In the genomic region with DNA sequence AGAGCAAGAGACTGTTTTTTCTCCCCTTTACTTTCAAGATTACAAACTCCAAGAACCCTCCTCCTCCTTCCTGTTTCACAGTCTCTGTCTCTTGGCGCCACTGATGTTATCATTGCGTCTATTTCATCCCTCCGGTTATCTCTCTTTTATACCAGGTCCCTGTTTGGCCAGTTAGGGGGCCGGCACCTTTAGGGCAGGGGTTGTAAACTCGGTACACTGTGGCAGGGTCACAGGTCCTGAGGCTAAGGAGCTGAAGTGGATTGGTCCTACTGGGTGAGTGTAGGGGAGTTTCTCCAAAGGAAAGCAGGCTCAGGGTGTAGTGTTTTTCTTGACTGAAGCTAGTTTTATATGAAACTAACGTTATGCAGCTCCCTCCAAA, we compare ENCODE assay signal across 20 mouse cellular contexts. TPM values are rescaled to one million over a fixed set of nuclear protein-coding genes. Genes with fewer than 3 reads are reported as not detected.
A peak's percentile ranks its signal among the peaks of the same experiment; 100 is the strongest.
DNase-seq lines count a peak whose midpoint lies in the region; ATAC-seq and TF ChIP-seq lines count a peak whose summit lies in the region.
"Had no signal": no experiment of that assay in that cellular context is flagged by ENCODE, and none has a peak within 500 bp of the region (broad histone marks: within the 10 kb centered on the region; RNA-seq: fewer than 3 reads in every experiment).

No protein-coding gene starts in this region.

- no peaks in the 10 kb centered on the region for H3K27me3 ChIP-seq in forebrain, embryonic 11.5 days (ENCODE audit: control insufficient read depth, insufficient read depth, low read length)
- H3K27me3 ChIP-seq in forebrain, embryonic 13.5 days, result peaks cover 8% of the 10 kb centered on the region; the same call in 1 of the 2 replicates
- no peaks in the 10 kb centered on the region for H3K27me3 ChIP-seq in lung, embryonic 14.5 days (ENCODE audit: insufficient read depth, low read length)
- H3K27me3 ChIP-seq in intestine, embryonic 16.5 days (replicated peaks; ENCODE audit: control insufficient read depth, insufficient read depth, low read length), result no peaks in the 10 kb centered on the region

- H3K27ac ChIP-seq in forebrain, embryonic 11.5 days (ENCODE audit: low read depth, low read length), result no peak overlapping the region
- H3K27ac ChIP-seq in forebrain, embryonic 13.5 days, result no peak overlapping the region
- no peak overlapping the region for H3K27ac ChIP-seq in lung, embryonic 14.5 days (ENCODE audit: low read depth)
- peak overlapping the region; percentile 43; the same call in 1 of the 2 replicates for H3K27ac ChIP-seq in intestine, embryonic 16.5 days (ENCODE audit: low read length)
- H3K27ac ChIP-seq in gastrocnemius, adult 2 months, result no peak overlapping the region
- H3K27ac ChIP-seq: forebrain, embryonic 12.5 days; hindbrain, embryonic 12.5 days; layer of hippocampus, adult 2 months; left cerebral cortex, adult 2 months; limb, embryonic 13.5 days; neural tube, embryonic 13.5 days had no signal

- H3K4me1 ChIP-seq in forebrain, embryonic 11.5 days (replicated peaks; ENCODE audit: control insufficient read depth, insufficient read depth, low read length), result peaks cover 4% of the 10 kb centered on the region; the same call in 1 of the 2 replicates
- H3K4me1 ChIP-seq in forebrain, embryonic 13.5 days, result peaks cover 18% of the 10 kb centered on the region; the same call in 1 of the 2 replicates
- 0 out of 2 replicates have a peak, but pooled peaks cover 5% of the 10 kb centered on the region for H3K4me1 ChIP-seq in lung, embryonic 14.5 days (ENCODE audit: insufficient read depth)
- H3K4me1 ChIP-seq in intestine, embryonic 16.5 days (ENCODE audit: control insufficient read depth, insufficient read depth, low read length), result no peaks in the 10 kb centered on the region
- H3K4me1 ChIP-seq: limb, embryonic 13.5 days had no signal

- H3K4me3 ChIP-seq in forebrain, embryonic 11.5 days (ENCODE audit: low read depth, low read length), result no peak overlapping the region
- H3K4me3 ChIP-seq in forebrain, embryonic 13.5 days, result no peak overlapping the region
- H3K4me3 ChIP-seq in lung, embryonic 14.5 days (ENCODE audit: low read depth, low read length), result no peak overlapping the region
- H3K4me3 ChIP-seq in intestine, embryonic 16.5 days (ENCODE audit: low read length), result no peak overlapping the region
- H3K4me3 ChIP-seq in gastrocnemius, adult 2 months, result no peak overlapping the region
- H3K4me3 ChIP-seq: forebrain, embryonic 12.5 days; hindbrain, embryonic 12.5 days; layer of hippocampus, adult 2 months; left cerebral cortex, adult 2 months; limb, embryonic 13.5 days; neural tube, embryonic 13.5 days had no signal

- no peak for TF ChIP-seq CTCF in lung, embryonic 14.5 days (IDR thresholded peaks at IDR 0.05; ENCODE audit: low read depth)
- TF ChIP-seq CTCF in gastrocnemius, adult 2 months (IDR thresholded peaks at IDR 0.05), result no peak

- no peak for ATAC-seq in forebrain, embryonic 11.5 days (replicated peaks; ENCODE audit: low FRiP score)
- ATAC-seq in forebrain, embryonic 13.5 days, result no peak
- no peak for ATAC-seq in lung, embryonic 14.5 days (ENCODE audit: insufficient read depth)
- peak; percentile 69 for ATAC-seq in intestine, embryonic 16.5 days
- peak; percentile 22; the same call in 1 of the 2 replicates for ATAC-seq in megakaryocyte, adult 5-6 weeks (ENCODE audit: poor library complexity, severe bottlenecking)
- ATAC-seq: midbrain, embryonic 16.5 days had no signal

- intact Hi-C loops in gastrocnemius, adult 2 months (cut with DNase I), result no loop called here

- no peak overlapping the region for H3K9ac ChIP-seq in forebrain, embryonic 11.5 days (ENCODE audit: low read length)
- H3K9ac ChIP-seq in forebrain, embryonic 13.5 days, result no peak overlapping the region
- H3K9ac ChIP-seq in lung, embryonic 14.5 days, result no peak overlapping the region
- no peak overlapping the region for H3K9ac ChIP-seq in intestine, embryonic 16.5 days (ENCODE audit: low read depth, low read length)
- H3K9ac ChIP-seq: forebrain, embryonic 12.5 days; hindbrain, embryonic 12.5 days; limb, embryonic 13.5 days; neural tube, embryonic 13.5 days had no signal

- no peak overlapping the region for H3K4me2 ChIP-seq in forebrain, embryonic 11.5 days (ENCODE audit: low read depth, low read length, severe bottlenecking)
- no peak overlapping the region for H3K4me2 ChIP-seq in forebrain, embryonic 13.5 days
- peak overlapping the region; percentile 29; the same call in 1 of the 2 replicates for H3K4me2 ChIP-seq in lung, embryonic 14.5 days
- peak overlapping the region; percentile 16; the same call in 1 of the 2 replicates for H3K4me2 ChIP-seq in intestine, embryonic 16.5 days (ENCODE audit: low read depth, low read length)
- H3K4me2 ChIP-seq: forebrain, embryonic 12.5 days; hindbrain, embryonic 12.5 days; limb, embryonic 13.5 days; neural tube, embryonic 13.5 days had no signal

- H3K9me3 ChIP-seq in forebrain, embryonic 11.5 days (ENCODE audit: control insufficient read depth, low read length), result no peaks in the 10 kb centered on the region
- no peaks in the 10 kb centered on the region for H3K9me3 ChIP-seq in forebrain, embryonic 13.5 days (replicated peaks)
- no peaks in the 10 kb centered on the region for H3K9me3 ChIP-seq in lung, embryonic 14.5 days (ENCODE audit: low read depth, low read length)
- no peaks in the 10 kb centered on the region for H3K9me3 ChIP-seq in intestine, embryonic 16.5 days (ENCODE audit: control insufficient read depth, low read length)
- H3K9me3 ChIP-seq: forebrain, embryonic 12.5 days; hindbrain, embryonic 12.5 days; limb, embryonic 13.5 days; neural tube, embryonic 13.5 days had no signal

- 42% methylated on average over 6 of the region's 6 CpGs for WGBS in forebrain, embryonic 11.5 days
- WGBS in forebrain, embryonic 13.5 days, result 64% methylated on average over 6 of the region's 6 CpGs
- WGBS in lung, embryonic 14.5 days, result 10% methylated on average over 6 of the region's 6 CpGs
- WGBS in intestine, embryonic 16.5 days, result 15% methylated on average over 6 of the region's 6 CpGs

- peak; percentile 45 for DNase-seq in forebrain, embryonic 11.5 days (ENCODE audit: low spot score)
- DNase-seq in lung, embryonic 14.5 days, result no peak
- no peak for DNase-seq in lung, postnatal 10 days
- DNase-seq in kidney, postnatal 10 days, result no peak
- no peak for DNase-seq in gastrocnemius, adult 2 months
- DNase-seq: adrenal gland, postnatal 25 days; cerebellum, postnatal 25 days; kidney, adult 8-10 months; lung, postnatal 4 days; right cerebral cortex, postnatal 4 days had no signal

- no peaks in the 10 kb centered on the region for H3K36me3 ChIP-seq in forebrain, embryonic 11.5 days (ENCODE audit: control insufficient read depth, insufficient read depth, low read length)
- H3K36me3 ChIP-seq in forebrain, embryonic 13.5 days (ENCODE audit: poor library complexity, severe bottlenecking), result no peaks in the 10 kb centered on the region
- H3K36me3 ChIP-seq in lung, embryonic 14.5 days (ENCODE audit: insufficient read depth), result no peaks in the 10 kb centered on the region
- no peaks in the 10 kb centered on the region for H3K36me3 ChIP-seq in intestine, embryonic 16.5 days (ENCODE audit: control insufficient read depth, insufficient read depth, low read length)
- H3K36me3 ChIP-seq: forebrain, embryonic 12.5 days; hindbrain, embryonic 12.5 days; limb, embryonic 13.5 days; neural tube, embryonic 13.5 days had no signal

RNA-seq across cellular contexts. Expression of gene Ank2, which starts 40.7 kb away (rescaled TPM):
- 76.3 and 78.8 TPM in 2 replicates for polyA plus RNA-seq in forebrain, embryonic 11.5 days (2014; fragmentation: Nextera tagmentation; extraction: Ambion mirVana)
- 122 and 125 TPM in 2 replicates for polyA plus RNA-seq in forebrain, embryonic 13.5 days (2015; fragmentation: Nextera tagmentation; extraction: Ambion mirVana)
- 15.9 and 19.6 TPM in 2 replicates for polyA plus RNA-seq in lung, embryonic 14.5 days (2014; fragmentation: Nextera tagmentation; extraction: Ambion mirVana)
- polyA plus RNA-seq in intestine, embryonic 16.5 days (2015; fragmentation: Nextera tagmentation; extraction: Ambion mirVana), result 14.7 and 15.8 TPM in 2 replicates
- 0.27 TPM in 1 of 2 replicates, not detected in the other for total RNA-seq in megakaryocyte, adult 5-6 weeks (2015)
- total RNA-seq in megakaryocyte, adult 5-6 weeks (2017), result 0.81 TPM in 1 of 2 replicates, not detected in the other
- total RNA-seq in gastrocnemius, adult 2 months (2021), result 100 to 1,000 TPM in 1 of 2 experiments, 10 to 100 TPM in 1; 94.5 to 154 TPM

Comparison
In these comparisons a context has a peak if more than half of its experiments do, and no peak if none do; other contexts are left out.
1. ATAC-seq: peak in intestine, embryonic 16.5 days (single experiment) and megakaryocyte, adult 5-6 weeks (single experiment); none in forebrain, embryonic 11.5 days (single experiment), forebrain, embryonic 13.5 days (single experiment) and lung, embryonic 14.5 days (single experiment).
2. H3K4me2 ChIP-seq: peak in lung, embryonic 14.5 days (single experiment) and intestine, embryonic 16.5 days (single experiment); none in forebrain, embryonic 11.5 days (single experiment) and forebrain, embryonic 13.5 days (single experiment).